Mouse (Mus musculus): ENCODE results near the gene Hdhd5. TPM values are rescaled to one million over a fixed set of nuclear protein-coding genes. Genes with fewer than 3 reads are reported as not detected.

Hdhd5 gene
- polyA plus RNA-seq, 1 experiment: 62.4 TPM

- 93% methylated on average over 5 of the region's 5 CpGs for WGBS
- peaks cover 64% of the 10 kb centered on the region for H3K36me3 ChIP-seq (ENCODE audit: control insufficient read depth, insufficient read depth, low read length)
- TF ChIP-seq POLR2A (IDR thresholded peaks at IDR 0.05; ENCODE audit: control insufficient read depth, extremely low read depth, insufficient read depth, low read length, poor library complexity) (no peak), CTCF (IDR thresholded peaks at IDR 0.05; ENCODE audit: borderline replicate concordance, control insufficient read depth, extremely low read depth, insufficient read depth, low read length, poor library complexity) (no peak)
- no peak for DNase-seq
- no peak overlapping the region for H3K4me3 ChIP-seq (ENCODE audit: control insufficient read depth, insufficient read depth, low read length)
- no peaks in the 10 kb centered on the region for H3K27me3 ChIP-seq (ENCODE audit: control insufficient read depth, insufficient read depth, low read length)
- H3K4me1 ChIP-seq (replicated peaks; ENCODE audit: control insufficient read depth, insufficient read depth, low read length): no peaks in the 10 kb centered on the region
- no peak overlapping the region for H3K27ac ChIP-seq (ENCODE audit: control insufficient read depth, insufficient read depth, low read length)
These were observed 13.8 kb downstream of the Hdhd5 start for GRCm38 (mm10) chr6:120517311-120517710.

GRCm38 (mm10) chr6:120516879-120517278 lies 14.2 kb downstream of the Hdhd5 start:
- Histone ChIP-seq H3K27me3 (ENCODE audit: control insufficient read depth, insufficient read depth, low read length) (no peaks in the 10 kb centered on the region), H3K4me1 (replicated peaks; ENCODE audit: control insufficient read depth, insufficient read depth, low read length) (no peaks in the 10 kb centered on the region), H3K36me3 (ENCODE audit: control insufficient read depth, insufficient read depth, low read length) (peaks cover 62% of the 10 kb centered on the region), H3K27ac (ENCODE audit: control insufficient read depth, insufficient read depth, low read length) (no peak overlapping the region), H3K4me3 (ENCODE audit: control insufficient read depth, insufficient read depth, low read length) (no peak overlapping the region)
- no peak for TF ChIP-seq POLR2A (IDR thresholded peaks at IDR 0.05; ENCODE audit: control insufficient read depth, extremely low read depth, insufficient read depth, low read length, poor library complexity)
- no peak for TF ChIP-seq CTCF (IDR thresholded peaks at IDR 0.05; ENCODE audit: borderline replicate concordance, control insufficient read depth, extremely low read depth, insufficient read depth, low read length, poor library complexity)
- WGBS: 95% methylated on average over 6 of the region's 6 CpGs
- no peak for DNase-seq

- peaks cover 60% of the 10 kb centered on the region for H3K36me3 ChIP-seq (ENCODE audit: control insufficient read depth, insufficient read depth, low read length)
These were observed 14.7 kb downstream of the Hdhd5 start for GRCm38 (mm10) chr6:120516422-120516821.

GRCm38 (mm10) chr6:120511212-120511611 lies 19.9 kb downstream of the Hdhd5 start:
- TF ChIP-seq POLR2A (IDR thresholded peaks at IDR 0.05; ENCODE audit: control insufficient read depth, extremely low read depth, insufficient read depth, low read length, poor library complexity): no peak
- TF ChIP-seq CTCF (IDR thresholded peaks at IDR 0.05; ENCODE audit: borderline replicate concordance, control insufficient read depth, extremely low read depth, insufficient read depth, low read length, poor library complexity): no peak
- H3K27me3 ChIP-seq (ENCODE audit: control insufficient read depth, insufficient read depth, low read length): no peaks in the 10 kb centered on the region
- H3K36me3 ChIP-seq (ENCODE audit: control insufficient read depth, insufficient read depth, low read length): peaks cover 44% of the 10 kb centered on the region
- H3K4me3 ChIP-seq (ENCODE audit: control insufficient read depth, insufficient read depth, low read length): no peak overlapping the region
- no peaks in the 10 kb centered on the region for H3K4me1 ChIP-seq (replicated peaks; ENCODE audit: control insufficient read depth, insufficient read depth, low read length)
- 97% methylated on average over 6 of the region's 6 CpGs for WGBS
- H3K27ac ChIP-seq (ENCODE audit: control insufficient read depth, insufficient read depth, low read length): no peak overlapping the region
- no peak for DNase-seq

More at GRCm38 (mm10) chr6:120516422-120516821, 14.7 kb downstream of the Hdhd5 start:
- 98% methylated on average over 4 of the region's 4 CpGs for WGBS
- Histone ChIP-seq H3K4me1 (replicated peaks; ENCODE audit: control insufficient read depth, insufficient read depth, low read length) (no peaks in the 10 kb centered on the region), H3K4me3 (ENCODE audit: control insufficient read depth, insufficient read depth, low read length) (no peak overlapping the region), H3K27ac (ENCODE audit: control insufficient read depth, insufficient read depth, low read length) (no peak overlapping the region), H3K27me3 (ENCODE audit: control insufficient read depth, insufficient read depth, low read length) (no peaks in the 10 kb centered on the region)
- no peak for TF ChIP-seq POLR2A (IDR thresholded peaks at IDR 0.05; ENCODE audit: control insufficient read depth, extremely low read depth, insufficient read depth, low read length, poor library complexity)
- no peak for TF ChIP-seq CTCF (IDR thresholded peaks at IDR 0.05; ENCODE audit: borderline replicate concordance, control insufficient read depth, extremely low read depth, insufficient read depth, low read length, poor library complexity)
- DNase-seq: no peak

GRCm38 (mm10) chr6:120510425-120510824 lies 20.7 kb downstream of the Hdhd5 start:
- Histone ChIP-seq H3K27ac (ENCODE audit: control insufficient read depth, insufficient read depth, low read length) (no peak overlapping the region), H3K36me3 (ENCODE audit: control insufficient read depth, insufficient read depth, low read length) (peaks cover 44% of the 10 kb centered on the region), H3K4me3 (ENCODE audit: control insufficient read depth, insufficient read depth, low read length) (no peak overlapping the region), H3K4me1 (replicated peaks; ENCODE audit: control insufficient read depth, insufficient read depth, low read length) (no peaks in the 10 kb centered on the region), H3K27me3 (ENCODE audit: control insufficient read depth, insufficient read depth, low read length) (no peaks in the 10 kb centered on the region)
- 93% methylated on average over 8 of the region's 8 CpGs for WGBS
- TF ChIP-seq POLR2A (IDR thresholded peaks at IDR 0.05; ENCODE audit: control insufficient read depth, extremely low read depth, insufficient read depth, low read length, poor library complexity): no peak
- no peak for TF ChIP-seq CTCF (IDR thresholded peaks at IDR 0.05; ENCODE audit: borderline replicate concordance, control insufficient read depth, extremely low read depth, insufficient read depth, low read length, poor library complexity)
- no peak for DNase-seq

- Histone ChIP-seq H3K36me3 (ENCODE audit: control insufficient read depth, insufficient read depth, low read length) (peaks cover 44% of the 10 kb centered on the region), H3K27ac (ENCODE audit: control insufficient read depth, insufficient read depth, low read length) (no peak overlapping the region), H3K4me3 (ENCODE audit: control insufficient read depth, insufficient read depth, low read length) (no peak overlapping the region), H3K4me1 (replicated peaks; ENCODE audit: control insufficient read depth, insufficient read depth, low read length) (no peaks in the 10 kb centered on the region), H3K27me3 (ENCODE audit: control insufficient read depth, insufficient read depth, low read length) (no peaks in the 10 kb centered on the region)
- 94% methylated on average over 7 of the region's 7 CpGs for WGBS
- no peak for TF ChIP-seq CTCF (IDR thresholded peaks at IDR 0.05; ENCODE audit: borderline replicate concordance, control insufficient read depth, extremely low read depth, insufficient read depth, low read length, poor library complexity)
- TF ChIP-seq POLR2A (IDR thresholded peaks at IDR 0.05; ENCODE audit: control insufficient read depth, extremely low read depth, insufficient read depth, low read length, poor library complexity): no peak
- no peak for DNase-seq
These were observed 21.1 kb downstream of the Hdhd5 start for GRCm38 (mm10) chr6:120509975-120510374.

- no peaks in the 10 kb centered on the region for H3K27me3 ChIP-seq (ENCODE audit: control insufficient read depth, insufficient read depth, low read length)
- H3K4me3 ChIP-seq (ENCODE audit: control insufficient read depth, insufficient read depth, low read length): no peak overlapping the region
- H3K36me3 ChIP-seq (ENCODE audit: control insufficient read depth, insufficient read depth, low read length): peaks cover 34% of the 10 kb centered on the region
- no peak for DNase-seq
- TF ChIP-seq POLR2A (IDR thresholded peaks at IDR 0.05; ENCODE audit: control insufficient read depth, extremely low read depth, insufficient read depth, low read length, poor library complexity) (no peak), CTCF (IDR thresholded peaks at IDR 0.05; ENCODE audit: borderline replicate concordance, control insufficient read depth, extremely low read depth, insufficient read depth, low read length, poor library complexity) (no peak)
- H3K4me1 ChIP-seq (replicated peaks; ENCODE audit: control insufficient read depth, insufficient read depth, low read length): no peaks in the 10 kb centered on the region
- no peak overlapping the region for H3K27ac ChIP-seq (ENCODE audit: control insufficient read depth, insufficient read depth, low read length)
- 77% methylated on average over 4 of the region's 4 CpGs for WGBS
These were observed 22.5 kb downstream of the Hdhd5 start for GRCm38 (mm10) chr6:120508645-120509044.
